Mouse (Mus musculus) thymus, postnatal 0 days (tissue): ENCODE data around the gene Zbtb9. TPM values are rescaled to one million over a fixed set of nuclear protein-coding genes. Genes with fewer than 3 reads are reported as not detected.
A peak's percentile ranks its signal among the peaks of the same experiment; 100 is the strongest.

Experiments used
- DNase-seq: peaks from one replicate; pipeline ENCODE4 v3.0.0-alpha.2; 2015; ENCODE audit warnings: low spot score
- polyA plus RNA-seq: library from polyadenylated mRNA; unstranded; fragments of >200 nt; fragmentation: Nextera tagmentation; extraction: Ambion mirVana; gene quantifications from 2 replicates; pipeline ENCODE4 v1.2.1, GENCODE M21; 2015

Zbtb9 gene
- polyA plus RNA-seq, 1 experiment from 2014 or later, result 24.0 TPM

DNA sequence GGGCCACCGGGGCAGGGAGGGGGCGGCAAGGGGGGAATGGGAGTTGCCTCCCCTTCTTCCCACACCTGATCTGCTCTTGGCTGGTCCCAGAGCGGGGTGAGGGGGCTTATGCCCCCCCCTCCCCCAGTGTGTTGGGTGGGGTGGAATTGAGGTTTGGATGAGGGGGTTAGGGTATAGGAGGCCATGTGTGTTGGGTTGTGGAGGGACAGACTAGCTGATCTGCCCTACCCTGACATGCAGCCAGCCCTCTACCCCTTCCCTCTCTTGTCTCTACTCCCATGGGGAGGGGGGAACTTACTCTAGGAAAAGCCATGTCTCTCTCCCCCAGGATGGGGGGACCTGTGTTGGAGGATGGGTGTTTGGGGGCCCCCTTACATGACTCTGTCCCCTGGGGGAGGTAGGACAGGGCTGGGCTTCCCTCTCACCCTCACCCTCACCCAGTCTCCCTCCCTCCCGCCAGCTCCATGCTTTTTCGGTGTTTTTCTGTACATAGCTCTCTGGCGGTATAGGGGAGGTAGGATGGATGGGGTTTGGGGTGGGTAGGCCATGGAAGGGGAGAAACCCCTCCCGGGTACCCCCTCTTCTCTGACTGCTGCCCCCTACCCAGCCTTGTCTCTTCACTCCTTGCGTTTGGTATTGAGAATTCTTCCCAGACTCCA is 1.6 kb upstream of the Zbtb9 start:
- DNase-seq, result no peak

DNA sequence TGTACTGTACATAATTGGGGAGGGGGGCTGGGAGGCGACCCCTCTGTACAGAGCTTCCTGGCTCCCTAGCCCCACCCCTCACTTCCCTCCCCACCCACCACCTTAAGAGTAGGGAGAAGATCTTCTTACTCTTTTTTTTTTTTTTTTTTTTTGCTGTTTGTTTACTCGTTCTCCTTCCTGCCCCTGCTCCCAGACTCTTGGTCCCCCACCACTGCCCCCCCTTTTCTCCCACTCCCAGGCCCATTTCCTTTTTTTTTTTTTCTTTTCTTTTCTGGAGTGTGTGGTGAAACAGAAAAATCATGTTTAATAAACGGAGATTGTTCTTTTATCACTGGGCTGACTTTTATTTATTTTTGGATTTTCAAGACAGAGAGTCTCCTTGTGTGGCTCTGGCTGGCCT is 860 bp upstream of the Zbtb9 start:
- DNase-seq, result no peak

GRCm38 (mm10) chr17:26974547-26974946 is 1.6 kb downstream of the Zbtb9 start:
- no peak for DNase-seq

GRCm38 (mm10) chr17:26975415-26975814 is 2.4 kb downstream of the Zbtb9 start:
- peak; percentile 12 for DNase-seq

DNA sequence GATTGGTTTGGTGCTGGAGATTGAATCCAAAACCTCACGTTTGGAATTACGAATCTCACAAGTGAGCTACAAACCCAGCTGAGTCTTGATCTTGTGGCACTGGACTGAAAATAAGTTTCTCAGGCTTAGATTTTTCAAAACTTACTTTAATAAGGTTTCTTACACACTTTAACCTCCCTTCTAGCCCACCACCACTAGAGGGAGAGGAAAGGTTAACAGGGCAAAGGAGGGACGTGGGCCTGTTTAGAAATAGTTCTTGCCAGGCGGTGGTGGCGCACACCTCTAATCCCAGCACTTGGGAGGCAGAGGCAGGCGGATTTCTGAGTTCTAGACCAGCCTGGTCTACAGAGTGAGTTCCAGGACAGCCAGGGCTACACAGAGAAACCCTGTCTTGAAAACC is 4.4 kb downstream of the Zbtb9 start:
- peak; percentile 28 for DNase-seq

DNA sequence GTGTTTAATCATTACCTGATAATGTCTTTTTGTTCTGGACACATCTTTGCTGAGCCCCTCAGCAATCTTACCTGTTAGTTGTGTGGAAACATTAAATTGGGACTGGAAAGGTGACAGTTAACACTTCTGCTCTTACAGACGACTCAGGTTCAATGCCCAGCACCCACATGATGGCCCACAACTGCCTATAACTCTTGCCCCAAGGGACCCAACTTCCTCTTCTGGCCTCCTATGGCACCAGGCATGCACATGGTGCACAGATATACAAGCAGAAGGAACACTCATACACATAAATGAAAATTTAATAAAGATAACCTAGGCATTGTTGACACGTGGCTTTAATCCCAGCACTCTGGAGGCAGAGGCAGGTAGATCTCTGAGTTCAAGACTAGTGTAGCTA is 6.5 kb downstream of the Zbtb9 start:
- DNase-seq, result no peak

- DNase-seq, result peak; percentile 80
Observed at GRCm38 (mm10) chr17:26981050-26981449, 8.1 kb downstream of the Zbtb9 start.

DNA sequence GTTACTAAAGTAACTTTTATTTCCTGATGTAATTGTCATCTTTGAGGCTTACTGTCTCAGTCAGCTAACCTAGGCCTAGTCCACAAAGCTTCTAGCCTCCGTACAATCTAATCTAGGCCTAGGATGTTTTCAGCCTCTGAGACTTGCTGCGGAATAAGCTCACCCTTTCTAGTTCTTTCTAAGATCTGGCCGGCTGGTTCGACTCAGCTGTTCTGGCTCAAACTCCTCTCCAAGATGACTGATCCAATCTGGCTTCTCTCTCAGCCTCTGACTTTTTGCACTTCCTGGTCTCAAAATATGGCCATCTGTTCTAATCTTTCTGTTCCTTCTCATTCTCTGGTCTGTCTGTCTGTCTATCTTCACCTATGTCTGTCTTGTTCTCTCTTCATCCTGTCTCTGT is 10.4 kb downstream of the Zbtb9 start:
- no peak for DNase-seq

DNA sequence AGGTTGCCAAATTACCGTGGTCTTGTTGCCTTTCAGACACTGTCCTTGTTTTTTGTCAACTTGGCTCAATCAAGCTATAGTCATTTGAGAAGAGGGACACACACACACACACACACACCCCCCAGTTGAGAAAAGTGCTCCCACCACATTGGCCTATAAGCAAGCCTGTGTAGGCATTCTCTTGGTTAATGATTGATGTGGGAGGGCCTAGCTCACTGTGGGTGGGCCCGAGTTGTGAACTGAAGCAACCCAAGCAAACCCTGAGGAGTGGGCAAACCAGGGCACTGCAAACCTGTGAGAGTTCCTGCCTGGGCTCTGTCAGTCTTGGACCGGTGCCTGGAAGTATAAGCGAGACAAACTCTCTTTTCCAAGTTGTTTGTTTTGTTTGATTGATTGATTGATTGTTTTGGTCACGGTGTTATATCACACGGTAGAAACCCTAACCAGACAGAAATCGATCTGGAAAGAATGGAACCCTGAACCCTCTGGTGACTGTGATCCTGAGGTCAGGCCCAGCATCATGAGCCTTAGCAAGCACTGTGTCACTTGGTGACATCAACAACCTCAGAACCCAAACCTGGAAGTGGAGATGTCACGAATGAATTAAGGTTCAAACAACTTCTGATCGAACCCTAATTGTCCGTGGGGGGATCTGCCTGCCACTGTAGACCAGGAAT is 12.7 kb downstream of the Zbtb9 start:
- DNase-seq, result no peak

- DNase-seq, result no peak
Observed at GRCm38 (mm10) chr17:26990521-26990920, 17.6 kb downstream of the Zbtb9 start.

- DNase-seq, result no peak
Observed at GRCm38 (mm10) chr17:26994410-26994809, 21.4 kb downstream of the Zbtb9 start.

- no peak for DNase-seq
Observed at GRCm38 (mm10) chr17:26995006-26995405, 22.0 kb downstream of the Zbtb9 start.

DNA sequence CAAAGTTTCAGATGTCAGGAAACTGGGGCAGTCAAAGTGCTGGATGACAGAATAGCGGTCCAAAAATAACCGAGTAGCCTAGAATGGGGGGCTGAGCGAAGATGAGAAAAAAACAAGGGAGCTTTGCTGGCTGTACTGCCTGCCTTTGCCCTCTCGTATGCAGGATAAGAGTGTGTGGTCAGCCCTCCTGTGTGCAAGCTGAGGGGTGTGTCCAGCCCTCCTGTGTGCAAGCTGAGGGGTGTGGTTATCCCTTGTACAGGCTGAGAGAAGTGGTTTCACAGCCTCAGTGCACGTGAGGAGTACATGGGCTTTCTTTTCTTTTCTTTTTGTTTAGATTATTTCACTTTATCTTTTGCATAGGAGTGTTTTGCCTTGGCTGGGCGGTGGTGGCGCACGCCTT is 22.6 kb downstream of the Zbtb9 start:
- DNase-seq, result no peak

- DNase-seq, result no peak
Observed at GRCm38 (mm10) chr17:26997661-26998060, 24.7 kb downstream of the Zbtb9 start.

GRCm38 (mm10) chr17:26998283-26998682 is 25.3 kb downstream of the Zbtb9 start:
- DNase-seq, result no peak

- no peak for DNase-seq
Observed at GRCm38 (mm10) chr17:26999996-27000395, 27.0 kb downstream of the Zbtb9 start.

GRCm38 (mm10) chr17:27001151-27001550 is 28.2 kb downstream of the Zbtb9 start:
- DNase-seq, result peak; percentile 68

- peak; percentile 49 for DNase-seq
Observed at GRCm38 (mm10) chr17:27001889-27002288, 28.9 kb downstream of the Zbtb9 start.

GRCm38 (mm10) chr17:27004431-27004830 is 31.5 kb downstream of the Zbtb9 start:
- peak; percentile 70 for DNase-seq

GRCm38 (mm10) chr17:27004903-27005485 is 32.0 kb downstream of the Zbtb9 start:
- DNase-seq, result no peak

GRCm38 (mm10) chr17:27005644-27006043 is 32.7 kb downstream of the Zbtb9 start:
- no peak for DNase-seq

- no peak for DNase-seq
Observed at GRCm38 (mm10) chr17:27008277-27008676, 35.3 kb downstream of the Zbtb9 start.

DNA sequence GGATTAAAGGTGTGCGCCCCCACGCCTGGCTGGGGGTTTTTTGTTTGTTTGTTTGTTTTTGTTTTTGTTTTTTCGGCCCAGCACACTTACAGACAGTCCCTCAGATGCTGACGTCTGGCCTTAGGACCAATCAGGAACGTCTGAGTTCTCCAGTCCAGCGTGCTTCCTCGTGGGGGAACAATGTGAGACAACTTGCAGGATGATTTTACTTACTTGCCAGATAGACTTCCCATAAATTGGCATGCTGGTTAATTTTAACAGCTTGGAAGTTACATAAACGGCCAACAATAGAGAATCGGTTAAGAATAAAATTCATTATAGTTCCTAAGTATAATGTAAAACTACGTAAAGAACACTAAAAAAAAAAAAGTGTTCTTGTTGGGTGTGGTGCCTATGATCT is 38.2 kb downstream of the Zbtb9 start:
- no peak for DNase-seq
